Mouse (Mus musculus) kidney, adult 11 months (tissue): ENCODE results near the gene Slc15a2.

Experiments
- DNase-seq: peaks from one replicate; pipeline ENCODE4 v3.0.0; 2022

The Slc15a2 gene

GRCm38 (mm10) chr16:36751979-36752378 is 32.8 kb downstream of the Slc15a2 start:
- DNase-seq: no peak

GRCm38 (mm10) chr16:36747767-36748166 is 37.0 kb downstream of the Slc15a2 start:
- no peak for DNase-seq

DNA sequence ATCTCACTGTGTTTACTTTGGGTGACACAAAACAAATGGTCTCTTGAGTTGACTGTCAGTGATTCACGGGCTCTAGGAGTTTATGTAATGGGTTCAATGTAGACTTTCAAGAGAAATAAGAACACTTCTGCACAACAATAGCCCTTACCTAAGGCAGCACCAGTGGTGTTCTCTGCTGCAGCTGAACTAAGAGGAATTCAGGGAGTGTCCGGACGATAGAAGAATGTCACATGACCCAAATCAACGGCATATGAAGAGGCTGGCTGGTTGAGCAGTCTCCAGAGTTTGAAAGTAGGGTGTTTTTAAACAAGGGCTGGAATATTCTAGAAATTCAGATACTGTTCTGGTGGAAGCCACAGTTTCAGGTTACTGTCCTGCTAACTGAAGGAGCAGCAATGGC is 37.7 kb downstream of the Slc15a2 start:
- no peak for DNase-seq

DNA sequence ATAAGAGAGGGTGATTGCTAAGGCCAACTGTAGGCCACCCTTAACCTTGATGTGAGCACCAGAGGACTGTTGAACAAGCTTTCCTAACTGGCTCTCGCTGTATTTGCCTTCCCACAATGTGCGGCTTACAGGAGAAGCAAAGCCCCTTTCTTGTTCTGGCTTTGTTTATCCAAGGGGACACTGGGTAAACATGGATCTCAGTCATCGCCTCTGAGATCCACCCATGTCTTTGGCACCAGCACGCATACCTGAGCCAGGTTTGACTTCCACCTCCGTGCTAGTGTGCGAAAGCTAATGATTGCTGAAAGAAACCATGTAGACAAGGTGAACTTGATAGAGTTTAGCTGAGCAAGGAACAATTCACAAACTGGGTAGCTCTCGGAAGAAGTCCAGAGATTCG is 41.2 kb downstream of the Slc15a2 start:
- no peak for DNase-seq

DNA sequence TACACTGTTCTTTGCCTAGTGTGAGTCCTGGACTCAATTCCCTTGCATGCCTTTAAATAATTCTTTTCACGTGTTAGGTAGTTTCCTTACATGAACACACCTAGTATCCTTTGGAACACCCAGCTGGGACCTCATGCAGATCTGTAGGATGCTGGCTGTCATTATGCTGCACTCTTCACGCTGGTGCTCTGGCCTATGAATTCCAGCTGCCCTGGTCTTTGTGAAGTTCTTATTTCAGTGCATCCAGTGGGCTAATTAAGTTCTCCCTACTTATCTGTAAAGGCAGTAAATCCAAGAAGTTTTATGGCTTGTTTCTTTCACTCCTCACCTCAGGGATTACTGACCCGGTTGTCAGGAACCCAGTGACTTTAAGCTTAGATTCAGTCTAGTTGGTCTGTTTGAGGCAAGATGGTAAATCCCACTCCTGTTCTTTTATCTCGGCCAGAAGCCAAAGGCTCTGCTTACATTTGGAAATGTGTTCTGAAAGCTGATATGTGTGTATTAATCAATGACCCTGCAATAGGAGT is 45.3 kb downstream of the Slc15a2 start:
- DNase-seq: no peak

- peak; percentile 55 for DNase-seq
These were observed 49.3 kb downstream of the Slc15a2 start for GRCm38 (mm10) chr16:36735421-36735820.

DNA sequence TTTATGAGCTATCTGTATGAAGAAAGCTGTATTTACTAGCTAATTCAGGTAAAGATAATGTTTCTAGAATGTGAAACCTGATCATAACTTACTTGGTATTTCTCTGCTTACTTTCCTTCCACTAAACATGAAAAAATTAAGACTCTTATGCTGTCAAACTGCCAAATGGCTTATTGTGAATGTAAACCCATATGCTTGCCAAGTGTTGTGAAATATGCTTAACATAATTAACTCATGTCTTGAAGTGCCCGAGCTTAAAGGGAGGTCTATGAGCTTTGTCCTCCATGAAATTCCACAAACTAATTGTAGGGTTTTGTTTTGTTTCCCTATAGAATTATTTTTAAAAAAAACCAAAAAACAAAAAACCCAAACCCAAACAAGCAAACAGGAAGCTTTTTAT is 50.9 kb downstream of the Slc15a2 start:
- no peak for DNase-seq

DNA sequence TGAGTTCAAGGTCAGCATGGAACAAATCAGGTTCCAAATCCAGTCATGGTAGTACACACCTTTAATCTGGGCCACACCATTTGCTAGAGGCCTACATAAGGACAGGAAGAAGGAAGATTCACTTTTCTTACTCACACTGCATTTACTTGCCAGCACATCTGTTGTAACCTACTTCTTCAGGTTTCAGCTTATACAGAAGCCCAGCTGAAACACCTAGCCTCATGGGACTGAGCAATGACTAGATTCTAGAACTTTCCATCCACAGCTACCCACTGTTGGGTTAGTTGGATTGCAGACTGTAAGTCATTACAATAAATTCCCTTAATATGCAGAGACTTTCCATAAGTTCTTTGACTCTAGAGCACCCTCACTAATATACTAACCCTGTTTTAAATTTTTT is 52.2 kb downstream of the Slc15a2 start:
- no peak for DNase-seq

DNA sequence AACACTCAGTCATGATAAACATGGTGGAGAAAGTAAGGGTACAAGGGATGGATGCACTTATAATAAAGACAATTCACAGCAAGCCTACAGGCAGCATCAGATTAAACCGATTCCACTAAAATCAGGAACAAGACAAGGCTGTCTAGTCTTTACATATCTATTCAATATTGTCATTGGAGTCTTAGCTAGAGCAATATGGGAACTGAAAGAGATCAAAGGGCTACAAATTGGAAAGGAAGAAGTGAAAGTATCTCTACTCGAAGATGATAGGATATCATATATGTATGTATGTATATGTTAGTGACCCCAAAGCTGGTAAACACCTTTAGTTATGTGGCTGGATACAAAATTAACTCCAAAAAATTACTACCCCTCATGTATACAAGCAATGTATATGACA is 55.8 kb downstream of the Slc15a2 start:
- no peak for DNase-seq

- no peak for DNase-seq
These were observed 60.8 kb downstream of the Slc15a2 start for GRCm38 (mm10) chr16:36723880-36724443.

DNA sequence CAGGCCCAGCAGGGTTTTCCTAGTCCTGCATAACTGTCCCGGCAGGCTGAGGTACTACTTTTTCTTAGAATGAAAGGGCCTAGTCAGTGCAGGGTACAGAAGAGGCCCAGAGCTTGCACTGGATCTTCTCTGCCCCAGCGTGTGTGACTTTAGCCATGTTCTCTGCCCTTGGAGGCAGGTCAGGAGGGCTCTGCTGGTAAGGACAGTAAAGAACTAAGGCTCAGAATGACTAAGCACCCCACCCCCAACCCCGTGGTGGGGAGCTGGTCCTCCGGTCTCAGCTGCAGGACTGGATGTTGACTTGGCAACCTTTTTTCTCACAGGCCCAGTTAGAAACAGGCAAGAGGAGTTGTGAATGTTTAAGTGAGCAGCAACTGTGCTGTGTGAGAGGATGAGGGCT is 62.0 kb downstream of the Slc15a2 start:
- DNase-seq: no peak

DNA sequence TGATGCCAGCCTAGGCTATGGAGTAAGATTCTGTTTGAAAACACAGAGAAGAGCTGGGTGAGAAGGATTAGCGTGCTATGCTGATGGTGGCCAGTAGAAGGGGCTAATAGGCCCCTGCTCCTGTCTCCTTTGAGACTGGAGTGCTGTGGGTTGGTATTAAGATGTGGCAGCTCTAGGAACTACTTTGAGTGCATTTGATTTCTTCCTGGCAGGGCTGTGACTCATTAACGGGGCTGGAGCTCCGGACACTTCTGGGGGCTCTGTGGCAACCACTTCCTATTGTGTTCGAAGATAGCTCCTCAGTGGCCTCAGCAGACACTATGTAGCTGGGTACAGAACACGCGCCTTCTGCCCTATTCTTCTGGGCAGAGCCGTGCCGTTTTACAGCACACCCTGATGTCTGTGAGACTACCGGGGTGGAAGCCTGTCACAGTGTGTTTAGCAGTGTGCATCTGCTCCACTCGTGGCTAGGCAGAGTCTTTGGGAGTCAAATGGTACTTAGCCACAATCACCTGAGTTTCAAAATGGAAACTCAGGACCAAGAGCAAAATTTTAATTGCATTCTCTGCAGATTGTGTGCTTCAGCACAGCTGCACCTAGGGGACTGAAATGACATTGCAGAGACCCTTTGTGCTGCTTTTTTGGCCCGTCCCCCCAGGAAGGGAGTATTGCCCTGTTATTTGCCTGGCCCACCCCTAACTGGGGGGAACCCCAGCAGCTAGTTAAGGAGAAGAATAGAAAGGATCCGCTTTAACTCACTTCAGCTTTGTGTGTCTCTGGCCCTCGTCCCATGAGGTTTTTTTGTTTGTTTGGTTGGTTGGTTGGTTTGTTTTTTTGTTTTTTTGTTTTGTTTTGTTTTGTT is 64.3 kb downstream of the Slc15a2 start:
- DNase-seq: no peak

- no peak for DNase-seq
These were observed 66.1 kb downstream of the Slc15a2 start for GRCm38 (mm10) chr16:36718637-36719036.

DNA sequence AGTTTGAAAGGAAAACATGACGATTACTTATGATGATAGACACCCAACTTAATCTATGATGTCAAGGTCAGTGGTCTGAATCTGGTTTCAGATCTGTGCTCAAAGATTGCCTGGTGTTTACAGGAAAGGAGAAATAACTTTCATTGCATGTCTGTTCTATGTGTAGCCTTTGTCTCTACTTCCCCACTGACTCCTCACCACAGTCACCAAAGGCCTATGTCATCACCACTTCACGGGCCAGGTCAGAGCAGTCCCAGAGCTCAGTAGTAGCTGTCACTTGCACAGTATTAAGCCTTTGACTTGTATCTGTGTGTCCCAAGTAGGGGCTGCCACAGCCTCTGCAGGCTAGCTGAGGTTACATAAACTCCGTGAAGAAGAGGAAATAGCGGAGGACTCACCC is 67.3 kb downstream of the Slc15a2 start:
- DNase-seq: no peak

DNA sequence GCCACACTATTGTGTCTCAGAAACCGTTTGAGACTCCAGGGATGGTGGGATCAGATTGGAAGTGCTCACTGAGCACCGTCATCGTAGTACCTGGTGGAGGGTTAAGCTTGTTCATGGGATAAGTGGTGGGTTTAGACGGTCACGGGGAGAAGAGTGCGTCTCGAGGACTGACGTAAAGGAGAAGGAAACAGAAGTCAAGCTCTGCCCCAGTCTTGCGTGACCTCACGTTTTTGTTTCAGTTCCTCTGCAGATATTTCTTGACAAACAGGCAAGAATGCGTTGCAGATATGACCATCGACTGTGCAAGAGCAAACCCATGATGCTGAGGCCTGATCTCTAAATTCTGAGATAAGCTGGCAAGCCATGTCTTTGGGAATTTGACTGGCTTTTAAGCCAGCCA is 73.0 kb downstream of the Slc15a2 start:
- DNase-seq: no peak

DNA sequence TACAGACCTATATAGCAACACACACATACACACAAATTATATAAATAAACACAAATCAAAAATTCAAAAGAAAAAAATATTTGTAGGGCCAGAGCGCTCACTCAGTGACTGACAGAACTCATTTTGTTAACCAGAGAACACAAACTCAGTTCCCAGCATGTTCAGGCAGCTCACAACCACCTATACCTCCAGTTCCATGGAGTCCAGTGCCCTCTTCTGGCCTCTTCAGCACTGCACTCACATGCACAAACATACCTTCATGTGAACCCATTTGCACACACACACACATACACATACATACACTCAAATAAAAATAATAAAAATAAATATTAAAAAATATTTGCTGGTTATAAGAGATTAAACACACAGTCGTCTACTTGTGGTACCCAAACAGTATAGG is 74.0 kb downstream of the Slc15a2 start:
- no peak for DNase-seq

DNA sequence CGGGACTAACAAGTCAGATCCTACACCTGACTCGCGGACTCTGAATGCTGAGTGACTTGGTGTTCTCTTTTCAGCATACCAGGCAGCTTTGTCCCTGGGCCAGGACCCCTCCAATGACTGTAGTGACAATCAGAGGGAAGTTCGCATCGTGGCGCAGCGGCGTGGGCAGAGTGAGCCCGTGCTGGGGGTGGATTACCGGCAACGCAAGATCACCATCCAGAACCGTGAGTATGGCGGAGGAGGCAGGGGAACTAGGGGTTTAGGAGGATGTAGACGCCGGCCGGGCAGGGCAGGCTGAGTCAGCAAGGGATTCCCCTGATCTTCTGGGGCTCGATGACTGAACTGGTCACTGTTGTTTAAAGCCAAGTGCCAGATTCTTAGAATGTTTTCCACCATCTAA is 75.4 kb downstream of the Slc15a2 start:
- no peak for DNase-seq

- DNase-seq: no peak
These were observed 76.0 kb downstream of the Slc15a2 start for GRCm38 (mm10) chr16:36708751-36709150.

DNA sequence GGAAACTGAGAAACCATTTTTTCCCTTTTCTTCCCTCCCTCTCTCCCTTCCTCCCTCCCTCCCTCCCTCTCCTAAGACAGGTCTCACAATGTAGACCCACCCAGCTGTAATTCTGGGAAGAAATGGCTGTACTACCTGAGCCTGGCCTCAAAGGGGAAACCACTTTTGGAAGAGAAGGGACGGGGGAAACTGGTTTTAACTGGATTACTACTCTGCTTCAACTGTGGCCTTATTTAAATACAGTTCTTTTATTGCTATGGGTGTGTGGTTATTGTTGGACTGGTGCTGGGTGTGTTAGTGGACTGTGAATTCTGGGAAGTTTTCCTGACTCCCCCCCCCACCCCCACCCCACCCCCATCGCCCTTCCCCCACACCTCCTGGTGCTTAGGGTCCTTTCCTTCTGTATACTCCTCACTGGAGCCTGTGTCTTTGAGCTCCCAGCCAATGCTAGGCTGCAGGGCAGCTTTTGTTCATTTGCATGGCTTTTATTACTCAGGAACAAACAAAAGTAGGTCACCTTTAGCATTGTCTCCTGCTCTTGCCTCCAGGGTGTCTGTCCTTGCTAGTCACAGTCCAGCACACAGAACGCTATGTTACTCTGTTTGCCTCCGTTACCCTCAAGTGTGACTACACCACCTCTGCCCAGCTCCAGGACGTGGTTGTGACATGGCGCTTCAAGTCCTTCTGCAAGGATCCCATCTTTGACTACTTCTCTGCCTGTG is 76.9 kb downstream of the Slc15a2 start:
- peak; percentile 76 for DNase-seq

DNA sequence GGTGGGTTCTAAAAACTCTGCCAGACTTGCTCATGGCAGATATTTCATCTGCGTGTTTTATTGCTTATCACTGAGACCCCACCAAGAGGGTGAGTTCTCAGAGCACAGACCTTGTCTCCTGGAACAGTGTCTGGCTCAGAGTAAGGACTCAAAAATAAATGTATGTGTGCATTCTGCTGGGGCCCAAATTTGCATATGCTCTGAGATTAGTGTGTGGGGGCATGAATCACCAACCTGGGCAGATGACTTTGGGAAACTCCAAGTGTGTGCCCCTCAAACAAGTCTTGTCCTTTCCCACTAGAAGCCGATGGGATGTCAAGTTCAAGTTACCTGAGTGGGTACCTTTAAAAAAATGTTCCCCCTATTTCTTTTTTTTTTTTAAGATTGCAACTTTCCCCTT is 84.3 kb downstream of the Slc15a2 start:
- DNase-seq: no peak
